Mouse (Mus musculus): Measurements from ENCODE around the gene Gm20683. TPM values are rescaled to one million over a fixed set of nuclear protein-coding genes. Genes with fewer than 3 reads are reported as not detected.

Gene Gm20683
- total and polyA plus RNA-seq, 2 experiments from 2014 or later: 11.9 to 25.8 TPM

DNA sequence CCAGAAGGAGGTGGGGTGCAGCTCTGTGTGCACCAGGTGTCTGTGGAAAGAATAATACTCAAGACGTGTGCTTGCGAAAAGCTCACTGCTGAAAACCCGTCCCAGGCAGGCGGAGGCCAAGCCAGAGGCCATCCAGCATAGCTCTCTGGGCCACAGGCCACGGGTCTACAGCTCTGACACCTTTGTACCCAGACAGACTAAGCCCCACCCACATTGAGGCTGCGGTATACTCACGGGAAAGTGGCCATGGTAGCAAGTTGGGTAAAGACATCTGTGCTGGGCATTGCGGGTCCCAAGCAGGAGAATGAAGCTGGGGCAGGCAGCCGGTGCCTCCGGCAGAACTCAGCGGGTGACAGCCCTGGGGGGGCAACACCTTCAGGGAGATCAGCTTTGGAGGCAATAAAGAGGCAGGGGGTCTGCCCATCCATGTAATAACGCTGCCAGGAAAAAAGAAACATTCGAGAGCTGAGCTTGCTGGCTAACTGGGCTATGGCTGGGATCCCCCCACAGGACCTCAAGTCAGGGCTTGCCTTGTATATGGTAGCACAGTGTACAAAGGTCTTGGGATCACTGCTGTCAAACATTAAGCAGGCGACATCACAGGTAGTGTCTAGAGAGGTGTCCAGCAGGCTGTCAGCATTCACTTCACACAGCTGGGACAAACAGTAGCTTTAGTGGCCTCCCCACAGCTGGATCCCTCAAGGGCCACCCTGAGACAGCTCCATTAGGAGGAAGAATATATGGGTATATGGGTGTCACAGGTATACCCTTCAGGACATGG lies 1.9 kb downstream of the Gm20683 start:
- H3K4me1 ChIP-seq (ENCODE audit: insufficient read depth, low read length): peaks cover 26% of the 10 kb centered on the region
- no peak overlapping the region for H3K4me3 ChIP-seq (ENCODE audit: low read depth, low read length)
- peaks cover 46% of the 10 kb centered on the region for H3K36me3 ChIP-seq (ENCODE audit: insufficient read depth, low read length)
- DNase-seq (ENCODE audit: low spot score) (no peak), ATAC-seq (ENCODE audit: low FRiP score) (no peak)
- TF ChIP-seq CTCF (IDR thresholded peaks at IDR 0.05): no peak
- H3K9me3 ChIP-seq (ENCODE audit: low read length): no peaks in the 10 kb centered on the region
- no peak overlapping the region for H3K9ac ChIP-seq (replicated peaks; ENCODE audit: low read length, poor library complexity, severe bottlenecking)
- 87% methylated on average over 14 of the region's 14 CpGs for WGBS
- no peak overlapping the region for H3K4me2 ChIP-seq (ENCODE audit: low read depth, low read length, poor library complexity, severe bottlenecking)
- no peaks in the 10 kb centered on the region for H3K27me3 ChIP-seq (ENCODE audit: insufficient read depth, low read length)
- H3K27ac ChIP-seq (ENCODE audit: low read depth, low read length): no peak overlapping the region

GRCm38 (mm10) chr17:25838904-25839303 lies 2.7 kb downstream of the Gm20683 start:
- peaks cover 33% of the 10 kb centered on the region for H3K4me1 ChIP-seq (ENCODE audit: insufficient read depth, low read length)
- H3K27ac ChIP-seq (ENCODE audit: low read depth, low read length): no peak overlapping the region
- ATAC-seq (ENCODE audit: low FRiP score) (no peak), DNase-seq (ENCODE audit: low spot score) (no peak)
- no peak overlapping the region for H3K4me2 ChIP-seq (ENCODE audit: low read depth, low read length, poor library complexity, severe bottlenecking)
- 95% methylated on average over 4 of the region's 4 CpGs for WGBS
- no peaks in the 10 kb centered on the region for H3K27me3 ChIP-seq (ENCODE audit: insufficient read depth, low read length)
- no peak overlapping the region for H3K9ac ChIP-seq (replicated peaks; ENCODE audit: low read length, poor library complexity, severe bottlenecking)
- TF ChIP-seq CTCF (IDR thresholded peaks at IDR 0.05): no peak
- no peak overlapping the region for H3K4me3 ChIP-seq (ENCODE audit: low read depth, low read length)
- H3K9me3 ChIP-seq (ENCODE audit: low read length): no peaks in the 10 kb centered on the region
- peaks cover 46% of the 10 kb centered on the region for H3K36me3 ChIP-seq (ENCODE audit: insufficient read depth, low read length)

- DNase-seq (ENCODE audit: low spot score) (peak; percentile 51), ATAC-seq (ENCODE audit: low FRiP score) (no peak)
- peak overlapping the region; percentile 82 for H3K27ac ChIP-seq (ENCODE audit: low read depth, low read length)
- peaks cover 45% of the 10 kb centered on the region for H3K36me3 ChIP-seq (ENCODE audit: insufficient read depth, low read length)
- peak overlapping the region; percentile 75 for H3K4me2 ChIP-seq (ENCODE audit: low read depth, low read length, poor library complexity, severe bottlenecking)
- H3K27me3 ChIP-seq (ENCODE audit: insufficient read depth, low read length): no peaks in the 10 kb centered on the region
- no peak for TF ChIP-seq CTCF (IDR thresholded peaks at IDR 0.05)
- H3K4me1 ChIP-seq (ENCODE audit: insufficient read depth, low read length): peaks cover 27% of the 10 kb centered on the region
- H3K4me3 ChIP-seq (ENCODE audit: low read depth, low read length): peak overlapping the region; percentile 41; the same call in 1 of the 2 replicates
- H3K9me3 ChIP-seq (ENCODE audit: low read length): no peaks in the 10 kb centered on the region
- WGBS: 11% methylated on average over 3 of the region's 3 CpGs
- H3K9ac ChIP-seq (replicated peaks; ENCODE audit: low read length, poor library complexity, severe bottlenecking): peak overlapping the region; percentile 81; the same call in 1 of the 2 replicates
Measured at GRCm38 (mm10) chr17:25837533-25837932, 4.0 kb downstream of the Gm20683 start.

DNA sequence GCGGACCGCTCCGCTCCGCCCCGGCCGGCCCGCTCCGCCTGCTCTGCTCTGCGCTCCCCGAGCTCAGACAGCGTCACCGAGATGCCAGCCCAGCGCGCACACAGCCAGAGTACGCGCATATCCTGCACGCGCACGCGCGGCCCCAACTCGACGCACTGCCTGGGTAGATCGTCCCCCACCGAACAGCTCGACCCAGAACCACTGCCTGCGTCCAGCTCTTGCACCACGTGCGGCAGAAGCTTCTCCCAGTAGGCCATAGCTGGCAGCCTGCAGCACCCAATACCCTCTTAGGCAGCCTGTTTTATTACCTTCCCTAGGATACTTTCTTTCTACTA lies 4.5 kb downstream of the Gm20683 start, which contains the start of gene Rhbdl1:
TSS of gene Rhbdl1 (minus strand) at position 220 of the 335 bp plus-strand sequence.
- Histone ChIP-seq H3K4me1 (ENCODE audit: insufficient read depth, low read length) (peaks cover 27% of the 10 kb centered on the region), H3K4me3 (ENCODE audit: low read depth, low read length) (peak within 1 kb of the TSS; percentile 41), H3K9me3 (ENCODE audit: low read length) (no peaks in the 10 kb centered on the region), H3K36me3 (ENCODE audit: insufficient read depth, low read length) (peaks cover 44% of the 10 kb centered on the region), H3K27me3 (ENCODE audit: insufficient read depth, low read length) (no peaks in the 10 kb centered on the region), H3K4me2 (ENCODE audit: low read depth, low read length, poor library complexity, severe bottlenecking) (peak within 1 kb of the TSS; percentile 75), H3K27ac (ENCODE audit: low read depth, low read length) (peak within 1 kb of the TSS; percentile 82), H3K9ac (replicated peaks; ENCODE audit: low read length, poor library complexity, severe bottlenecking) (peak within 1 kb of the TSS; percentile 81)
- peak; percentile 50; the same call in 1 of the 2 replicates for ATAC-seq (ENCODE audit: low FRiP score)
- peak; percentile 88 for DNase-seq (ENCODE audit: low spot score)
- under 1% methylated on average over 26 of the region's 29 CpGs for WGBS
- no peak for TF ChIP-seq CTCF (IDR thresholded peaks at IDR 0.05)

DNA sequence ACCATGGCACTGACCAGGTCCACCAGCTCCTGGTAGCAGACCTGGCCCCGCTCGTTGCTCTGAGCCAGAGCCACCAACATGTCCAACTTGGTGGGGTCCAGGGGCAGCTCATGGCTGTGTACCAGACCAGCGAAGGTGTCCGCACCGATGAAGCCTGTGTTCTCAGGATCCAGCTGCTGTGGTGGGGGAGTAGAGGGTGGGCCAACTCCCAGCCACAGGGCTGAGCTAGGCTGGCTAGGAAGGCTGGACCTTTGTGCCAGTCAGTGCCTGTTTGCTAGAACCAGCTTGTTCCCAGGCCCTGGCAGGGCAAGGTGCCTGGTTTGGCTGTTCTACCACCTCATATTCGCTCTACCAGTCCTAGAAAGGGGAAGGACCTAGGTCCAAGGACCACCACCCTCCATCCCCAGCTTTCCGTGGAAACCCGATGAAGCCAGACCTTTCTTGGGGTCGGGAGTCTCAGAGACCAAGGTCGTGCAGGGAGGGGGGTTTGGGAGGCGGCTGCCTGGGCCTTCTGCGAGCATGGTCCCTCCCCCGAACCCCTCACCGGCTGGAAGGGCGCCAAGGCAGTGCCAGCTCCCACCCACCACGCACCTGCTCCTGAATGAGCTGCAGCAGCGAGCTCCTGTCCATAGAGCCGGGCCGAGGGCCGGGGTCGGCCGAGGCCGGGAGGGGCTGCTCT lies 5.0 kb downstream of the Gm20683 start:
- Histone ChIP-seq H3K27me3 (ENCODE audit: insufficient read depth, low read length) (no peaks in the 10 kb centered on the region), H3K27ac (ENCODE audit: low read depth, low read length) (peak overlapping the region; percentile 82), H3K4me1 (ENCODE audit: insufficient read depth, low read length) (peaks cover 32% of the 10 kb centered on the region), H3K4me2 (ENCODE audit: low read depth, low read length, poor library complexity, severe bottlenecking) (peak overlapping the region; percentile 75), H3K9ac (replicated peaks; ENCODE audit: low read length, poor library complexity, severe bottlenecking) (peak overlapping the region; percentile 81), H3K4me3 (ENCODE audit: low read depth, low read length) (peak overlapping the region; percentile 41), H3K9me3 (ENCODE audit: low read length) (no peaks in the 10 kb centered on the region), H3K36me3 (ENCODE audit: insufficient read depth, low read length) (peaks cover 41% of the 10 kb centered on the region)
- DNase-seq (ENCODE audit: low spot score) (no peak), ATAC-seq (ENCODE audit: low FRiP score) (no peak)
- TF ChIP-seq CTCF (IDR thresholded peaks at IDR 0.05): no peak
- WGBS: 21% methylated on average over 23 of the region's 23 CpGs

GRCm38 (mm10) chr17:25835816-25836215 lies 5.7 kb downstream of the Gm20683 start:
- Histone ChIP-seq H3K9me3 (ENCODE audit: low read length) (no peaks in the 10 kb centered on the region), H3K27me3 (ENCODE audit: insufficient read depth, low read length) (no peaks in the 10 kb centered on the region), H3K4me3 (ENCODE audit: low read depth, low read length) (peak overlapping the region; percentile 41; the same call in 1 of the 2 replicates), H3K4me1 (ENCODE audit: insufficient read depth, low read length) (peaks cover 35% of the 10 kb centered on the region), H3K4me2 (ENCODE audit: low read depth, low read length, poor library complexity, severe bottlenecking) (peak overlapping the region; percentile 75), H3K27ac (ENCODE audit: low read depth, low read length) (0 out of 2 replicates have a peak overlapping the region, but pooled peaks have one; percentile 82), H3K9ac (replicated peaks; ENCODE audit: low read length, poor library complexity, severe bottlenecking) (peak overlapping the region; percentile 81; the same call in 1 of the 2 replicates), H3K36me3 (ENCODE audit: insufficient read depth, low read length) (peaks cover 41% of the 10 kb centered on the region)
- ATAC-seq (ENCODE audit: low FRiP score): no peak
- 94% methylated on average over 16 of the region's 16 CpGs for WGBS
- DNase-seq (ENCODE audit: low spot score): no peak
- no peak for TF ChIP-seq CTCF (IDR thresholded peaks at IDR 0.05)

Data from midbrain, postnatal 0 days (tissue).